Mouse (Mus musculus): ENCODE data around the gene Zfp524.
"Not testable (repeated sequence)": the region's sequence is repeated elsewhere in the genome, so short reads cannot be mapped to it uniquely, and the experiment has no call there.

Zfp524 gene

GRCm38 (mm10) chr7:5016057-5016456 is 1.8 kb downstream of the Zfp524 start:
- DNase-seq (ENCODE audit: low read depth, low spot score), result no peak

- no peak for DNase-seq (ENCODE audit: low read depth, low spot score)
These were observed 2.7 kb downstream of the Zfp524 start for GRCm38 (mm10) chr7:5016920-5017319.

GRCm38 (mm10) chr7:5017352-5017751 is 3.1 kb downstream of the Zfp524 start:
- DNase-seq (ENCODE audit: low read depth, low spot score), result no peak

DNA sequence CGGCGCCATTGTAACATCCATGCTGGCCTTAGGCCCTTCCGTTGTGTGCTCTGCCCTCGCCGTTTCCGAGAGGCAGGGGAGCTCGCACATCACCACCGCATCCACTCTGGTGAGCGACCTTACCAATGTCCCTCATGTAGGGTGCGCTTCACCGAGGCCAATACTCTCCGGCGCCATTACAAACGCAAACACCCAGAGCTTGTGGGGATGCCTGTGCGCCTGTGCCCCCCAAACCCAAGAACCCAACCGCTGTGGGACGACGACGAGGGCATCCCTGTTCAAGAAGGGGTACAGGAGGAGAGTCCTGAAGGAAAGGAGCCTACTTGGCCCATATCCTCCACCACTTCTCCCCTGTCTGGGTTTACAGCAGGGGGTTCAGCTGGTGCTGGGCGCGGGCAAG is 3.7 kb downstream of the Zfp524 start:
- no peak for DNase-seq (ENCODE audit: low read depth, low spot score)

DNA sequence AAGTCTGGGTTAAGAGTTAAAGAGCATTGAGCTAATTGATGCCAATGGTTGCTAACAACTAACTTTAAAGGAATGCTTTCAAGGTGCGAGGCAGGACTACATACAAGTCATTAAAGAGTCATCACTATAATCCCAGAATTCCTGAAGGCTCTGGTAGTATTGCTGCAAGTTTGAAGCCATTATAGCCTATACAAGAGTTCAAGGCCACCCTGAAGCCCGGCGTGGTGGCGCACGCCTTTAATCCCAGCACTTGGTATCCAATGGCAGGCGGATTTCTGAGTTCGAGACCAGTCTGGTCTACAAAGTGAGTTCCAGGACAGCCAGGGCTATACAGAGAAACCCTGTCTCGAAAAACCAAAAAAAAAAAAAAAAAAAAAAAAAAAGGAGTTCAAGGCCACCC is 5.4 kb downstream of the Zfp524 start:
- DNase-seq (ENCODE audit: low read depth, low spot score), result not testable (repeated sequence)

- peak; percentile 97 for DNase-seq (ENCODE audit: low read depth, low spot score)
These were observed 5.9 kb downstream of the Zfp524 start, which contains the start of the genes Zfp865 and Ccdc106 for GRCm38 (mm10) chr7:5020000-5020681. Zfp865 (plus strand) TSS chr7:5020376. Ccdc106 (plus strand) TSS chr7:5020553.

DNA sequence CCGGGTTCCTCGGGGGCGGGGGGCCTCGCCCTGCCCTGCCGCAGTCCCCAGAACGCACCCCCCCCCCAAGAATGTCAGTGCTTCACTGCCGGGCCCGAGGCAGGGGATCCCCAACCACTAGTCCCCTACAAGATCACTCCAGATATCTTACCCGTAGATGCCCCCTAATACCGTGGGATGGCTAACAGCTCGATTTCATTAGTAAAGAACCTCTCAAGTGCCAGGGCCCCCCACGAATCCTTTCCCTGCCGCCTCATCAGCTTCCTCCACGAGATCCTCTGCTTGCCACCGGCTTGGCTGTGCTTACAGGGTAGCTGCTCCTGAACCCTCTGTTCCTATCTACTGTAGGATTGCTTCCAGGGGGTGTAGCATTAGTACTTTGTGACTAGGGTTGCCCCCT is 6.5 kb downstream of the Zfp524 start:
- peak; percentile 11 for DNase-seq (ENCODE audit: low read depth, low spot score)

DNA sequence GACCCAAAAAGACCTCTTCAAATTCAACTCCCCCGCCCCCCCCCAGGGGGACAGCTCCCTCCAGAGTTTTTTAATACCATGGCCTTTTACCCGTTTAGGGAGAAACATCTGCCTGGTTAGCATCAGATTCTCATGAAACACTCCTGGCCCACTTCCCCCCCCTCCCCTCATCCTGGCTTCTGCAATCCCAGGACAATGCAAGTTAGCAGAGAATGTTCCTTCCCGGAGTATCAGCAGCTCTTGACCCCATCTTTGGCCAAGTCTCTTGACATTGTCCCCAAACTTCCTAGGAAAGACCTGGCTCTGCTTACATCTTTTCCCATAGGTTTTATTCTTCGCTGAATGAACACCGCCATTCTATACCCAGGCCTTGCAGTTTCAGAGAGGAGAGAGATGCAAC is 7.0 kb downstream of the Zfp524 start:
- no peak for DNase-seq (ENCODE audit: low read depth, low spot score)

GRCm38 (mm10) chr7:5029543-5029942 is 15.3 kb downstream of the Zfp524 start:
- DNase-seq (ENCODE audit: low read depth, low spot score), result no peak

- no peak for DNase-seq (ENCODE audit: low read depth, low spot score)
These were observed 15.7 kb downstream of the Zfp524 start for GRCm38 (mm10) chr7:5029946-5030345.

DNA sequence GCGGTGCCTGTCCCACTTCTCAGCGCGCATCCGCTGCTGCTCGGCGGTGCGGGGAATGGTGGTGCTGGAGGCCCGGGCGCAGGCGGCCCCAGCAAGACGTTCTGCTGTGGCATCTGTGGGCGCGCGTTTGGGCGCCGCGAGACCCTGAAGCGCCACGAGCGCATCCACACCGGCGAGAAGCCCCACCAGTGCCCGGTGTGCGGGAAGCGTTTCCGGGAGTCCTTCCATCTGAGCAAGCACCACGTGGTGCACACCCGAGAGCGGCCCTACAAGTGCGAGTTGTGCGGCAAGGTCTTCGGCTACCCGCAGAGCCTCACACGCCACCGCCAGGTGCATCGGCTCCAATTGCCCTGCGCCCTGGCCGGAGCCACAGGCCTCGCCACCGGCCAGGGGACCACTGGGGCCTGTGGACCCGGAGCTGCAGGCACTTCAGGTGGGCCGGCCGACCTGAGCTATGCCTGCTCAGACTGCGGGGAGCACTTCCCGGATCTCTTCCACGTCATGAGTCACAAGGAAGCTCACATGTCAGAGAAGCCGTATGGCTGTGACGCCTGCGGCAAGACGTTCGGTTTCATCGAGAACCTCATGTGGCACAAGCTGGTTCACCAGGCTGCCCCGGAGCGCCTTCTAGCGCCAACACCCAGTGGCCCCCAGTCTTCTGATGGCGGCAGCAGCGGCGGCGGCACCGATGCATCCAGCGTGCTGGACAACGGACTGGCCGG is 16.5 kb downstream of the Zfp524 start:
- no peak for DNase-seq (ENCODE audit: low read depth, low spot score)

GRCm38 (mm10) chr7:5031496-5031895 is 17.3 kb downstream of the Zfp524 start:
- DNase-seq (ENCODE audit: low read depth, low spot score), result no peak

- no peak for DNase-seq (ENCODE audit: low read depth, low spot score)
These were observed 19.6 kb downstream of the Zfp524 start, which contains the start of gene 4632433K11Rik for GRCm38 (mm10) chr7:5033818-5034217. 4632433K11Rik (plus strand) TSS chr7:5034118.

DNA sequence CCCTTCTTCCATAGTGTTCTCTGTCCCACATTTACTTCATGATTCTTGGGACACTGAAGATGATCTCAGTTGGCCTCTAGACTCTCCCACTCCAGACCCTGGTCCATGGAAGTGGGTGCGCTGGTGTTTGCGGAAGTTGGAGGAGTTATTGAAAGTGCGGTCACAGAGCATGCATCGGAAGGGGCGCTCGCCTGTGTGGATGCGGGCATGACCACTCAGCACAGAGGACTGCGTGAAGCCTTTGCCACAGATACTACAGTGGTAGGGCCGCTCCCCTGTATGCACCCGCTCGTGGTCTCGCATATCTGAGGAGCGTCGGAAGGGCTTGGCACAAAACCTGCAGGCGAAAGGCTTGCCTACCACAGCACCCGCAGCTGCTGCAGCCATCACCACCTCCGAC is 21.4 kb downstream of the Zfp524 start:
- DNase-seq (ENCODE audit: low read depth, low spot score), result no peak

DNA sequence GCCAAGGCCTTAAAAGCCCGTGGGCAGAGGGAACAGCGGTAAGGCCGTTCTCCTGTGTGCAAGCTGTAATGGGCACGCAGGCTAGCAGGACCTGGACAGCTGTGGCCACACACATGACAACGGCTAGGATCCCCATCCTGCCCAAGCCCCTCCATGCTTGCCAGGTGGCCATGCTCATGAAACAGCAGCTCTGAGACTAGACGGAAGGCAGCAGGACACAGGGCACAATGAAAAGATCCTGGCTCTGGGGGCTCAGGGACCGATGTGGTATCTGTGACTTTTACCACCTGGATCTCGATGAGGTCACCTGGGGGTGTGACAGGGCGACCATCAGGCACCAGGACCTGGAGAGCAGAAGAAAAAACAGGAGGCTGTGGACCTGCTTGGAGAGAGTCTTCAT is 21.9 kb downstream of the Zfp524 start:
- DNase-seq (ENCODE audit: low read depth, low spot score), result no peak

GRCm38 (mm10) chr7:5037026-5037425 is 22.8 kb downstream of the Zfp524 start:
- no peak for DNase-seq (ENCODE audit: low read depth, low spot score)

GRCm38 (mm10) chr7:5037467-5037866 is 23.3 kb downstream of the Zfp524 start:
- DNase-seq (ENCODE audit: low read depth, low spot score), result no peak

DNA sequence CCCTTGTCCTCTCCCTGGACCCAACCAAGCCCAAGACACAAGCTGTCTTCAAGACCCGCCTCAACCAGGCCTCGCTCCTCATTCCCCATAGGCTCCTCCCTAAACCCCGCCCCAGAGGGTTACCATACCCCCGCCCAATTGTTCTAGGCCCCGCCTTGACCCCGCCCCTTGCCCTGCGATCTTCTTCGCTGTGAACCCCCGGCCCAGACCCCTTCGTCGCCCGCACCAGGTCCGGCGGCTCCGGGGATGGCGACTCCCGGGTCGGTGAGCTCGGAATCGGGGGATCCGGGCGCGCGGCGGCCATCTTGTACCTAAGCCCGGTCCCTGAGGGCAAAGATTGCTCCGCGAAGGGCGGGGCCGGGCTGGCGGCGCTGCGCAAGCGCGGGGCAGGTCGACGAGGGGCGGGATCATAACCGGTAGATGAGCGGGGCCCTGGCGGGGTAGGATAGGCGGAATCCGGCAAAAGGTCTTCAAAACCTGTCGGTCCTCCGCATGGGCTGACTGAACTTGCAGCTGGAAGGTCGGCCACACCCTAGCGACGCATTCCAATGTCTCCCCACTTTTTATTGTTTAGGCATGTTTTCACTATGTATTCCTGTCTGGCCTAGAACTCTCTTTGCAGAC is 24.0 kb downstream of the Zfp524 start, which contains the start of gene Zfp784:
Gene Zfp784 (minus strand): TSS at position 338 of the 624 bp plus-strand sequence.
- peak; percentile 81 for DNase-seq (ENCODE audit: low read depth, low spot score)

DNA sequence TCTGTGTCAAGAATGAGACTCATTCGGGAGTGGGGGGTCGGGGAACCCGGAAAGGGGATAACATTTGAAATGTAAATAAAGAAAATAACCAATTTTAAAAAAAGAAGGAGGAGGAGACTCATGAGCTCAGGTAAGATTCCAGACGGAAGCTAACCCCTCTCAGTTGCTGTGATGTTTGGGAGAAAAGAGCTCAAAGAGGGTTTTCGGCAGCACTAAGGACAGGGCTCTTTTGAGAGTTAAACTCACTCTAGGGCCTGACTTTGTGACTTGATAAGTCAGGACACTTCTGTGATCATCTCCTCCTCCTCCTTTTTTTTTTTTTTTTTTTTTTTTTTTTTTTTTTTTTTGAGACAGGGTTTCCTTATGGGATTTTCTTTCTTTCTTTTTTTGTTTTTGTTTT is 24.7 kb downstream of the Zfp524 start:
- DNase-seq (ENCODE audit: low read depth, low spot score), result no peak

DNA sequence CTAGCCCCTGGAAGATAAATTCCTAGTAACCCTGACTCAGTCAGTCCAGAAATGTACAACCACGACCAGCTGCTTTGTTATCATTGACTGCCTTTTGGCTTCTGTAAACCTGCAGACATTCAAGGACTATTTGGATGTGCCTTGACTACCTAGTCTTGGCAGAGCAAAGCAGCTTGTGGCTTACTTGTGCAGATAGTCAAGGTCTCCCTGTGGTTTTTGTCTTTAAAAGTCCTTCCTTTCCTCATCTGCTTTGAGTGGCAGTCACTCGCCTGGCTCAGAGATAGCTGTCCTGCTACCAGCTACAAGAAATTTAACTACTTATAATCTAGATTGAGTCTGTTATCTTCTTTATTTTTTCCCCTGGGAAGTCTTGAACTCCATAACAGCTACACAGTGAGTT is 30.8 kb downstream of the Zfp524 start:
- no peak for DNase-seq (ENCODE audit: low read depth, low spot score)

- DNase-seq (ENCODE audit: low read depth, low spot score), result no peak
These were observed 31.9 kb downstream of the Zfp524 start for GRCm38 (mm10) chr7:5046112-5046511.

DNA sequence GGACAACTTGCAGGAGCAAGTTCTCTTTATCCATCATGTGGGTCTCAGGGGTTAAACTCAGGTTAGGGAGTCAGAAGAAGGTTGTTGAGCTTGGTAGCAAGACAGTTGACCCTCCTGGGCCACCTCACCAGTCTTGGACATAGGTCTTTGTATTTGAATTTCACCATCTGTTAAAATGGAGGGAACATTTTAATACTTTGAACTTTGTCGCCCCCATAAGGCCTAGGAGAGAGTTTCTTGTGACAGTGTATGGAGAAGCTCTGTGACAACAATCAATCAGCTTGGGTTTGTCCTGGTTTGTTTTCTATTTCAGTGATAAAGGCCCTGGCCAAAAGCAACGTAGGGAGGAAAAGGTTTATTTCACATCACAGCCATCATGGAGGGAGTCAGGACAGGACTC is 33.1 kb downstream of the Zfp524 start:
- DNase-seq (ENCODE audit: low read depth, low spot score), result no peak

Measured in embryo, embryonic 11.5 days (tissue).